Mouse (Mus musculus) heart, embryonic 12.5 days (tissue): Measurements from ENCODE around the gene Prim2. TPM values are rescaled to one million over a fixed set of nuclear protein-coding genes. Genes with fewer than 3 reads are reported as not detected.

ENCODE experiments used
- ATAC-seq: fragments of 200-750 bp; cut with Nextera tagmentation; 2 replicates; pipeline ENCODE4 v1.8.0; 2017; ENCODE audit warnings: moderate TSS enrichment, moderate library complexity; ENCODE audit not compliant: insufficient number of reproducible peaks, low FRiP score
- H3K27ac ChIP-seq: fragments of 300-500 bp; sonication (generic); 2 replicates; pipeline ENCODE4 v1.5.1; 2016; ENCODE audit warnings: mild to moderate bottlenecking, moderate library complexity; ENCODE audit not compliant: poor library complexity, severe bottlenecking
- H3K27me3 ChIP-seq: fragments of 300-500 bp; sonication (generic); replicated peaks from 2 replicates; pipeline ENCODE4 v1.6.1; 2016; ENCODE audit warnings: mild to moderate bottlenecking, moderate library complexity
- H3K36me3 ChIP-seq: fragments of 300-500 bp; sonication (generic); 2 replicates; pipeline ENCODE4 v1.6.1; 2016; ENCODE audit warnings: mild to moderate bottlenecking, moderate library complexity
- H3K4me1 ChIP-seq: fragments of 300-500 bp; sonication (generic); replicated peaks from 2 replicates; pipeline ENCODE4 v1.6.1; 2016; ENCODE audit warnings: mild to moderate bottlenecking
- H3K4me2 ChIP-seq: fragments of 300-500 bp; sonication (generic); 2 replicates; pipeline ENCODE4 v1.6.1; 2016; ENCODE audit warnings: mild to moderate bottlenecking, moderate library complexity
- H3K4me3 ChIP-seq: fragments of 300-500 bp; sonication (generic); 2 replicates; pipeline ENCODE4 v1.5.1; 2016; ENCODE audit warnings: mild to moderate bottlenecking
- H3K9ac ChIP-seq: fragments of 300-500 bp; sonication (generic); 2 replicates; pipeline ENCODE4 v1.6.1; 2016; ENCODE audit warnings: mild to moderate bottlenecking, moderate library complexity
- H3K9me3 ChIP-seq: fragments of 300-500 bp; sonication (generic); replicated peaks from 2 replicates; pipeline ENCODE4 v1.6.1; 2016; ENCODE audit warnings: mild to moderate bottlenecking, moderate library complexity
- WGBS: fragments of 180-500 bp; shearing (Covaris S2); methylation state at CpG from one replicate; pipeline ENCODE4 v1.1.7; 2016; 5-methylcytosine and 5-hydroxymethylcytosine counted together
- polyA plus RNA-seq: library from polyadenylated mRNA; unstranded; fragments of >200 nt; fragmentation: Nextera tagmentation; extraction: Ambion mirVana; gene quantifications from 2 replicates; pipeline ENCODE4 v1.2.1, GENCODE M21; 2016

Gene Prim2
- polyA plus RNA-seq, result 20.9 and 22.3 TPM in 2 replicates

DNA sequence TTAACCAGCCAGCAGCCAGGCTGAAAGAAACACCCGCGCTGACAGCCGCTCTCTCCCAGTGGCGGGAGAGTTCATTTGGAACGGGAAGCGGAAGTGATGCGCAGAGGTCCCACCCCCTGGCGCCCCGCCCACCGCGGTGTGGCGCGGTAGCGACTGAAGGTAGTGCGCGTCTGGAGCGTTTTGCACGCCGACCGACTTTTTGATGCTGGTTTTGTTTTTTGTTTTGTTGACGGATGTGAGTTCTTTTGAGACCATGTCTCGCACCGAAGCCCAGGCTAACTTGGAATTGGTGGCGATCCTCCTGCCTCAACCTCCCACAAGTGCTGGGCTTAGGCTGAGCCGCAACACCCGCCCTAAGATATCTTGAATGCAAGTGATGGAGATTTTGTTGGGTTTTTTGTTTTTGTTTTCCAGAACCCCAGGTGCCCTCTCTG is at the start of gene Prim2:
Prim2 (minus strand) TSS at position 88 of the 434 bp plus-strand sequence.
- Histone ChIP-seq H3K9me3 (no peaks in the 10 kb centered on the region), H3K4me3 (peak within 1 kb of the TSS; percentile 75), H3K4me1 (peaks cover 13% of the 10 kb centered on the region), H3K27ac (peak within 1 kb of the TSS; percentile 65), H3K9ac (peak within 1 kb of the TSS; percentile 79), H3K27me3 (no peaks in the 10 kb centered on the region), H3K4me2 (peak within 1 kb of the TSS; percentile 90), H3K36me3 (peaks cover 18% of the 10 kb centered on the region)
- peak; percentile 90 for ATAC-seq
- WGBS, result under 1% methylated on average over 26 of the region's 26 CpGs

DNA sequence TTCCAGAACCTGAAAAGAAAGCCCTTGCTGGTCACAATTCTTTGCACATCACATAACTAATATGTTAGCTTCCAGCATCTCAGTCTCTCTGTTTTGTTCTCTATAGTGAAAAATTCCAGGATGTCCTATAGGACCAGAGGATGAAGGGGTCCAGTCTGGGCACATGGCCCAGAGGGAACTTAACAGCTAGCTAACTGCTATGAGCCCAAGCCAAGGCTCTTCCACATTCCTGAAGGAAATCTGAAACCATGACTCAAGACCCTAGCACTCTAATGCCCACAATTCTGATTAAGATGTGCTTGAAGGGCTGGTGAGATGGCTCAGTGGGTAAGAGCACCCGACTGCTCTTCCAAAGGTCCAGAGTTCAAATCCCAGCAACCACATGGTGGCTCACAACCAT is 48.0 kb upstream of the Prim2 start:
- no peak for ATAC-seq
- Histone ChIP-seq H3K4me2 (no peak overlapping the region), H3K36me3 (peaks cover 11% of the 10 kb centered on the region), H3K27ac (no peak overlapping the region), H3K4me3 (no peak overlapping the region), H3K9ac (no peak overlapping the region), H3K9me3 (no peaks in the 10 kb centered on the region), H3K27me3 (no peaks in the 10 kb centered on the region), H3K4me1 (peaks cover 4% of the 10 kb centered on the region)
- WGBS, result 80% methylated on average over 1 of the region's 1 CpGs

DNA sequence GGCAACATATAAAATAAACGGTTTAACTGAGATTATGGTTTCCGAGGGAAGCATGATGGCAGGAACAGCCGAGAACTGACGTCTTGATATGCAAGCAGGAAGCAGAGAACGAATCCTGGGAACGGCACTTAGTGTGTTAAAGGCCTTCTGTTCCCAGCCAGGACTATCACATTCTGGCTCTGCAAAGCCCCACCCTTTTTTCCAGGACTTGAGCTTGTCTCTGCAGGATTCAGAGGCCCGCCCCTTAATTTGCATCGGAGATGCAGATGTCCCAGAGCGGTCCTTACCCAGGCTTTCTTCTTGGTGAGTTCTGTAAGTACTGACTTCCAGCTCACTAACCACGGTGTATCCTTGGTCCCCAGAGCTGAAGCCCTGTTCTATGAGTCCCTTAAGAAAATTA is 45.2 kb upstream of the Prim2 start:
- WGBS, result 3% methylated on average over 10 of the region's 10 CpGs
- Histone ChIP-seq H3K36me3 (no peaks in the 10 kb centered on the region), H3K9ac (no peak overlapping the region), H3K4me1 (no peaks in the 10 kb centered on the region), H3K9me3 (no peaks in the 10 kb centered on the region), H3K4me3 (no peak overlapping the region), H3K27ac (no peak overlapping the region), H3K4me2 (peak overlapping the region; percentile 45), H3K27me3 (no peaks in the 10 kb centered on the region)
- no peak for ATAC-seq

DNA sequence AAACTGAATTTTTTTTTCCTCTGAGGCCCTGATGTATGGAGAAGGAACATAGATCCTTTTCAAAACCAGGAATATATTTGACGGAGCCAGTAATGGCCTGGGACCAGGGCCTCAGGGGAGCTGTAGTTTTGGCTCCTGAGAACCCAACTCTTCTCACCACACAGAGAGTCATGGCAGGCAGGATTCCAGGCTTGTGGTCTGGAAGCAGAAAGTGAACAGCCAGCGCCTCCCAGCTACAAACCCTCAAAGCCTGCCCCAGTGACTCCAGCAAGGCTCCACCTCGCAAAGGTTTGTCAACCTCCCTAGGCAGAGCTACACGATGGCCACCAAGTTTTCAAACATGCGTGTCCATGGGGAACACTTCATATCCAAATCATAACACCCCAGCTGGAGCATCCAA is 42.4 kb upstream of the Prim2 start:
- no peak overlapping the region for H3K9ac ChIP-seq
- WGBS, result 74% methylated on average over 5 of the region's 5 CpGs

DNA sequence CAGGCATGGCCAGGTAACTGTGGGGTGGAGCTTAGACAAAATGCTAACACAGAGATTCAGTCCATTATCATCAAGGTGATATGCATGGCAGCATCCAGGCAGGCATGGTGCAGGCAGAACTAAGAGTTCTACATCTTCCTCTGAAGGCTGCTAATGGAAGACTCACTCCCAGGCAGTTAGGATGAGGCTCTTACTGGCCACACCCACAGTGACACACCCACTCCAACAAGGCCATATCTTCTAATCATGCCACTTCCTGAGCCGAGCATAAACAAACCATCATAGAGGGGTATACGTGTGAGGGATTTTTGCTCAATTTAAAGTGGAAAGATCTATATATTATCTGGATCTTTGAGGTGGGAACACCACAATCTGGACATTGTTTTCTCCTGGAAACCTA is 40.0 kb upstream of the Prim2 start:
- 47% methylated on average over 2 of the region's 2 CpGs for WGBS
- Histone ChIP-seq H3K9ac (no peak overlapping the region), H3K4me3 (no peak overlapping the region), H3K4me2 (no peak overlapping the region), H3K4me1 (no peaks in the 10 kb centered on the region), H3K36me3 (no peaks in the 10 kb centered on the region), H3K27me3 (no peaks in the 10 kb centered on the region), H3K27ac (no peak overlapping the region), H3K9me3 (no peaks in the 10 kb centered on the region)
- ATAC-seq, result no peak

More for the DNA sequence above, 42.4 kb upstream of the Prim2 start:
- no peaks in the 10 kb centered on the region for H3K27me3 ChIP-seq
- no peak for ATAC-seq
- H3K36me3 ChIP-seq, result no peaks in the 10 kb centered on the region
- no peak overlapping the region for H3K27ac ChIP-seq
- H3K9me3 ChIP-seq, result no peaks in the 10 kb centered on the region
- no peak overlapping the region for H3K4me3 ChIP-seq
- no peaks in the 10 kb centered on the region for H3K4me1 ChIP-seq
- no peak overlapping the region for H3K4me2 ChIP-seq

DNA sequence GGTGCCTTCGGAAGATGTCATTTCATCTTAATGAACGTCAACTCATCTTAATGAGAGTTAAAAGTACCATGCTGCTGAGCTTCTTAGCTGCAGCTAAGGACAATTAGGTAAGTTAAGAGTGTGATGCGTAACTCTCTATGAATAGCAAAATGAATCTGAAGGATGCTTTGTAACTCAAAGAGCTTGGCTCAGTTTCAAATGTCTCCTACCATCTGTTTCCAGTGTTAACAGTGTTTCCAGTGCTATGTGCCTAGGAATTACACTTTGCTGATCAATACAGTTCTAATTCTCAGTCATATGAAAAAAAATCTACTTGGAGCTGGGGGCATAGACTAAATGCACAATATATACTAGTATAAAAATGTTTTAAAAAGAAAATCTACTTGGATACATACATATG is 31.6 kb upstream of the Prim2 start:
- 79% methylated on average over 3 of the region's 3 CpGs for WGBS
- Histone ChIP-seq H3K27me3 (no peaks in the 10 kb centered on the region), H3K4me2 (no peak overlapping the region), H3K4me3 (no peak overlapping the region), H3K4me1 (no peaks in the 10 kb centered on the region), H3K9ac (no peak overlapping the region), H3K27ac (no peak overlapping the region), H3K9me3 (no peaks in the 10 kb centered on the region), H3K36me3 (no peaks in the 10 kb centered on the region)
- ATAC-seq, result no peak

DNA sequence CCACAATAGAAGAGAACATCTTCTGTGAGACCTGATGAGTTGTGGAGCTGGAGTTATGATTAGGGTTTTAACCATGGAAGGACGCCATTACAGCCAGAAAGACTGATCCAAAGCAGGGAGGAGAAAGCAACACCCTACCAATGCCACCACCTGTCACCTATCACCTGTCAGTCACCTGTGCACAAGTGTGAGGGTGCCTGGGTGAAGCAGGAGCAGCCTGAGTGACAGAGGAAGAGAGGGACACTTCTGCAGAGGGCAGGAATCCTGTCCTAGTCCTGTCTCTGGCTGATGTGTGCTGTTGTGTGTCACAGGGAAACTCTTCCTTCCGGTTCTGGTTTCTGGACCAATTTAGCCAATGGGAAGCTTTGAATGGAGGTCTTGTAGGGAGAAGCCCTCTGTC is 26.4 kb upstream of the Prim2 start:
- Histone ChIP-seq H3K36me3 (no peaks in the 10 kb centered on the region), H3K4me2 (no peak overlapping the region), H3K9me3 (no peaks in the 10 kb centered on the region), H3K27me3 (no peaks in the 10 kb centered on the region; the same call in 1 of the 2 replicates), H3K27ac (no peak overlapping the region), H3K4me1 (no peaks in the 10 kb centered on the region), H3K4me3 (no peak overlapping the region), H3K9ac (no peak overlapping the region)
- WGBS, result 74% methylated on average over 2 of the region's 2 CpGs
- no peak for ATAC-seq

DNA sequence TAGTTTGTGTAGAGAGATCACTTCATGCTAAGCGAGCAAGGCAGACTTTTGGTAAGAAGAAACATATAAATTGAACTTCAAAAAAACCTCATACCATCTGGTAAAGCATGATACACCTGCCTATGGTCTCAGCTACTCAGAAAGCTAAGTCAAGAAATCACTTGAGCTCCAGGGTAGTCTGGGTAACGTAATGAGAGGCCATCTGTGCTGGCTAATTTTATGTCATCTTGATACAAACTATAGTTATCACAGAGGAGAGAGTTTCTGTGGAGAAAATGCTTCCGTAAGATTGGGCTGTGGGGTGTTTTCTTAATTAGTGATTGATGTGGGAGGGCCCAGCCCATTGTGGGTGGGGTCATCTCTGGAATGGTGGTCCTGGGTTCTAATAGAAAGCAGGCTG is 24.3 kb upstream of the Prim2 start:
- Histone ChIP-seq H3K4me1 (no peaks in the 10 kb centered on the region), H3K4me3 (no peak overlapping the region), H3K9ac (no peak overlapping the region), H3K9me3 (no peaks in the 10 kb centered on the region), H3K4me2 (no peak overlapping the region), H3K27ac (no peak overlapping the region), H3K27me3 (no peaks in the 10 kb centered on the region; the same call in 1 of the 2 replicates), H3K36me3 (no peaks in the 10 kb centered on the region)
- no peak for ATAC-seq
- 68% methylated on average over 3 of the region's 3 CpGs for WGBS

DNA sequence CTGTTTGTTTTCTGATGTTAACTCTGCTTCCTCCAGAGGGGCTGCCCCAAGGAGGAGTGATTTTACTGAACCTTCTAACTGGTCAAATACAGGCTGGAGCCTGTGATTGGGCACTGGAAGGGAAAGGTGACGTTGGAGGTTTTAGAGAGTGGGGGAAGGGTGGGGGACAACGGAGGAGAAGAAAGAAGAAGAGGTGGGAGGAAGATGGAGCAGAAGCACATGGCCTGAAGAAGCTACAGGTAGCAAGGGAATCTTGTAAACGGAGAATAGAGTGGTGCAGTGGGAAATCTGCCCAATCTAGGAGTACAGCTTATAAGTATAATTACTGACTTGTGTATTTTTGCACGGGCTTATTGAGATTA is 20.5 kb upstream of the Prim2 start:
- 37% methylated on average over 4 of the region's 4 CpGs for WGBS
- no peak for ATAC-seq

DNA sequence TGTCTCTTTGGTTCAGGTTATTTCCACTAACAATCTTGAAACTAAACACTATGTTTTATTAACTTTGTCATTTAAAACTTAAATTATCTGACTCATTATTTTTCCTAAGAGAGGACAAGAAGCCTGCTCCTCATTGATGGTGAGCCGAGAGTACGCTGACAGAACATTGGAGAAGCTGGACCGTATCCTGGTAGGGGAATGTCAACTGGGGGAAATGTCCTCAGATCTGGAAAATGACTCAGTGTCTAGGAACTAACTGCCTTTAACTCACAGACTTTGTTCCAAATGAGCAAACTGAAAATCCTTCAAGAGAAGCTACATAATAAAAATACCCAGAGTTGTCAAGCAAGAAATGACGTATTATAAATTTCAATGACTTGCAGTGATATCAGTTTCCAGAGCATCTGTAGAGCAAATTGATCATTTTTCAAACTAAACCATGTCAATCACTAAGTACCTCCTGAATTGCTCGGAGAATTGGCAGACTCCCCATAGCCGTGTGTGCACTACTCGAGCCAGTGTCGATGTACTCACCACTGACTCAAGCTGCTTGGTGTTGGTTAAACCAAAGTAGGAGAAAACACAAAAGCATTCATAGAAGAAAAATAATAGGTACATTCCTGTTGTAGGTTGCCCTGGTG is 20.0 kb upstream of the Prim2 start:
- H3K27ac ChIP-seq, result no peak overlapping the region
- no peak overlapping the region for H3K9ac ChIP-seq
- H3K27me3 ChIP-seq, result no peaks in the 10 kb centered on the region
- peaks cover 6% of the 10 kb centered on the region; the same call in 1 of the 2 replicates for H3K9me3 ChIP-seq
- ATAC-seq, result no peak
- no peak overlapping the region for H3K4me2 ChIP-seq
- WGBS, result 78% methylated on average over 8 of the region's 8 CpGs
- no peaks in the 10 kb centered on the region for H3K36me3 ChIP-seq
- H3K4me3 ChIP-seq, result no peak overlapping the region
- no peaks in the 10 kb centered on the region for H3K4me1 ChIP-seq

More for the DNA sequence above, 20.5 kb upstream of the Prim2 start:
- Histone ChIP-seq H3K4me2 (no peak overlapping the region), H3K9ac (no peak overlapping the region), H3K4me1 (no peaks in the 10 kb centered on the region), H3K36me3 (no peaks in the 10 kb centered on the region), H3K27ac (no peak overlapping the region), H3K9me3 (peaks cover 6% of the 10 kb centered on the region; the same call in 1 of the 2 replicates), H3K27me3 (no peaks in the 10 kb centered on the region), H3K4me3 (no peak overlapping the region)

DNA sequence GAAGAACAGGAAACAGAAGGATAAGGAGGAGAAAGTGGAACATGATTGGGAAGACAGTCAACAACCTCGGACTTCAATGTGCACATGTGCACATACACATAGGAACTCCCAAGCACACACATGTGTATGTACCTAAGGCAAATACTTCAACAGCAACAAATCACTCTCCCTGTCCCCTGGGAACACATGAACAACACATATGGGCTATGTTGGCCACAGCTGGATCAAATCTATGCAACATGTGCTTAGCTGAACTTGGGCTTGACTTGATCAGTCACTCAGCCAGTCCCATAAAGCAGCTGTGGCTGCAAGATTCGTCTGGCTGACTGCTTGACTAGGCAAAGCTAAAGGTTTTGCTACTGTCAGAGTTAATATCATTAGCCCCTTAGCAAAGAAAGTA is 19.2 kb upstream of the Prim2 start:
- Histone ChIP-seq H3K9ac (no peak overlapping the region), H3K4me2 (no peak overlapping the region), H3K27me3 (no peaks in the 10 kb centered on the region), H3K36me3 (no peaks in the 10 kb centered on the region), H3K4me3 (no peak overlapping the region), H3K27ac (no peak overlapping the region), H3K9me3 (peaks cover 6% of the 10 kb centered on the region; the same call in 1 of the 2 replicates), H3K4me1 (no peaks in the 10 kb centered on the region)
- 59% methylated on average over 2 of the region's 2 CpGs for WGBS
- no peak for ATAC-seq

DNA sequence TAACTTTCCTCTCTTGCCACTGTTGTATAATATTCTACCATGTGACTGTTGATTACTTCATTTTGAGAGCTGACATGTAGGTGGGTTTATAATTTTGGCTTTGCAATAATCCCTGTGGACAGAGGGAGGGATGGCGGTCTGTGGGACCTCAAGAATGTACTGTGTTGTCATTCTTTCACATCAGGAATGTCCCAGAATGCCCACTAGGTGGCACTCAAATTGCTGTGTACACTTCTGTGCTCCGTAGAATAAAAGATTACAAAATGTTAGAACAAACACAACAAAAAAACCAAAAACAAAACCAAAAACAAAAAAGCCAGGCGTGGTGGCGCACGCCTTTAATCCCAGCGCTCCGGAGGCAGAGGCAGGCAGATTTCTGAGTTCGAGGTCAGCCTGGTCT is 14.9 kb upstream of the Prim2 start:
- H3K27ac ChIP-seq, result no peak overlapping the region
- 57% methylated on average over 8 of the region's 8 CpGs for WGBS
- H3K9me3 ChIP-seq, result peaks cover 9% of the 10 kb centered on the region
- H3K36me3 ChIP-seq, result no peaks in the 10 kb centered on the region
- no peak overlapping the region for H3K9ac ChIP-seq
- H3K4me1 ChIP-seq, result no peaks in the 10 kb centered on the region
- no peak overlapping the region for H3K4me3 ChIP-seq
- no peak for ATAC-seq
- no peak overlapping the region for H3K4me2 ChIP-seq
- H3K27me3 ChIP-seq, result no peaks in the 10 kb centered on the region
